Mouse (Mus musculus) effector memory CD4-positive, alpha-beta T cell, adult 7 months (primary cell): ENCODE results near the gene Mttp. TPM values are rescaled to one million over a fixed set of nuclear protein-coding genes. Genes with fewer than 3 reads are reported as not detected.

ENCODE experiments used
- polyA plus RNA-seq: library from polyadenylated mRNA; unstranded; fragments of 100-300 nt; shearing (Covaris generic); gene quantifications from one replicate; pipeline ENCODE4 v1.2.1, GENCODE M21; 2017

Mttp gene
- polyA plus RNA-seq = 3.0 TPM

DNA sequence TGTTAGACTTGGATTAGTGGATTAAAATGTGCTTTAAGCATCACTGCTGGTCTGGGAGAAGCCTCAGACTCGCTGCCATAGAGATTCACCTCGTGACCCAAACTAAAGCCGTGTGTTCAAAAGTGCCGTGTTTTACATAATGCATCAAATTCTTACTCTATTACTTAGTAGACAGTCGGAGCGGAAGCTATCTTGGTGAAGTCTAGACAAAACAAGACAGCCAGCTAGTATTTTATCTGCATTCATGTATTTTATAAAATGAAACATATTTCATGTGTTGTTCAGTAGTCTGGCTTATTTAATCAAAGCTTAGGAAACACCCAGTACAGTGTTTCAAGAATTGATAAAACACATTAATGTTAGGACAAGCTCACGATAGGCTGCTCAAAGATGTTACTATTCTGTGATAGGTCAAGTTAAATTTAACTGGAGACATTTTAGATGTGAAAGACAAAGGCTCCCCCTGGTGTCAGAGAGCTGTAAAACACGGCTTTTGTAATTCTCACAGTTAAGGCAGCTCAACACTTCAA, at the start of gene Mttp:
Mttp (minus strand) TSS at position 327 of the 530 bp plus-strand sequence.

DNA sequence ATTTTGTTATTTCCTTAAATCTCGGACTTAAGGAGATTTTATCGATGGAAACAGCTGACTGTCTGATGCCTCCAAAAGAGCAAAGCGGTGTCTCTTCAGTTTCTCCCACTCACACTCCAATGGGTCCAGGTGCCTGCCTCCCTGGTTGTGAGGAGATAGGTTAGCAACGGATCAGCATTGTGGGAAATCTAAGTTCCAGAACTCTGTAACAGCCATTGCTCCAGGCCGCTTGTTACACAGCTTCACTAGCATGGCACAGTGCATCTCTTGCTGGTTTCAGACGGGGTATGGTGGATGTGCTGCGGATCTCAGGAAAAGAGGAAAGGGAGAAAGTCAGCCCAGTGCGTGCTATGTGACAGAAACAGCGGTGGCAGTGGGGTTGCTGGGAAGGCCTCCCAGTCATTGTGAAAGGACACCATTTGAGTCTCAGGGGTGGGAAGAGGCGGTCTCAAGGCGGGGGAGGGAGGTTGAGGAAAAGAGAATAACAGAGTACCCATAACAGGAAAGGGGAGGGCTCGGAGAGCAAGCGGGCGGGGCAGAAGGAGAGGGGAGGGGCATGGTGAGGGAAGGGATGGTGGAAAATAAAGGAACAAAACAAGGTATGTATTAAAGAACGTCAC, 49.0 kb upstream of the Mttp start, which contains the start of gene 4930579F01Rik:
4930579F01Rik (minus strand) TSS at position 143 of the 620 bp plus-strand sequence.

DNA sequence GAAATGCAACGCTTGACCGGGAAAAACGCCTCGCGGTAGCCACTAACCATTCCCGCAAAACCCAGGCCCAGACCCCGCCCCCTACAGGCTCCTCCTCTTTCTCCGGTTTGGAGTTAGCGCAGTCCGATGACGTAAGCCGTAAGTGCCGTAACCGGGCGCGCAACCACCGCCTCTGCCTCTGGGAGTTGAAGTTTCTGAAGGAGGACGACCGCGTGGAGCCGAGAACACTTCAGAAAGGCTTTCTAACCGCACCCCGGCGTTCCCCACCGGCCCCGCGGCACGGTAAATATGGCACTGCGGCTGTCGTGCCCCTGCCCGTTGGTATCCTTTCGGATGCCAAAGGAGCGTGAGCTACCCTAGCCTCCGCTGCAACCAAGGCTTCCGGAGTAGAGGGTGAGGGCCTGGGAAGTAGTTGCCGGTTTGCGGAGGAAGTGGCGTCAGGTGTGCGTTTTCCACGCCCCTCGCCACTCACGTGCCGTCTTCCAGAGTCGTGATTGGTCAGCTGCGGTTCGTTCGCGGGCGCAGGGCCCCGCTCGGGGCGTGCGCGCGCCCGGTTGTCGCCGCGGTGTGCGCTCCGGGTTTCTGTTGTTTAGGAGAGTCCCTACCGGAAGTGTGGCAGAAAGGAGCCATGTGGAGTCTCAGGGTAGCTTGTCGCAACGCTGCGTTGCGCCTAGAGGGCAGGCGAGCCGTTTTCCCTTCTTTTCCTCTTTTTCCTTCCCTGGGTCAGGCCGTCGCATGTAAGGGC, 1.3 kb downstream of the Mttp start, which contains the start of gene Trmt10a:
Trmt10a (plus strand) TSS at position 134 of the 745 bp plus-strand sequence.

DNA sequence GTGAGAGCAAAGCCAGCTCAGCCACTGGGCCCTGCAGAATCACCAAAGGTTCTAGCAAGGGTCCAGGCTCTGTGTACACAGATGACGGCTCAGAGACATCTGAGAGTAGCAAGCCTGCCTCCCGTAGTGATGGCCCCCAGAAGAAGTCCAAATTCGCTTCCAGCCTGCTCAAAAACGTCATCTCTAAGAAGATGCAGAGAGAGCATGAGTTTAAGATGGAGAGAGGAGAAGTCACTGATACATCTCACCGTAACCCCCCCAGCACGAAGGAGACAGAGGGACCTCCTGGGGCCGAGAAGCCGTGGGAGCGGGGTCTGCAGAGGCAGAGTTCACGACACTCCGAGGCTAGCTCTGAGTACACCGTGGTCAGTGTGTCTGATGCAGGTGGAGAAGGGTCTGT, 77.5 kb downstream of the Mttp start, which contains the start of gene Gm5105:
Gm5105 (minus strand) TSS at position 101 of the 400 bp plus-strand sequence.

DNA sequence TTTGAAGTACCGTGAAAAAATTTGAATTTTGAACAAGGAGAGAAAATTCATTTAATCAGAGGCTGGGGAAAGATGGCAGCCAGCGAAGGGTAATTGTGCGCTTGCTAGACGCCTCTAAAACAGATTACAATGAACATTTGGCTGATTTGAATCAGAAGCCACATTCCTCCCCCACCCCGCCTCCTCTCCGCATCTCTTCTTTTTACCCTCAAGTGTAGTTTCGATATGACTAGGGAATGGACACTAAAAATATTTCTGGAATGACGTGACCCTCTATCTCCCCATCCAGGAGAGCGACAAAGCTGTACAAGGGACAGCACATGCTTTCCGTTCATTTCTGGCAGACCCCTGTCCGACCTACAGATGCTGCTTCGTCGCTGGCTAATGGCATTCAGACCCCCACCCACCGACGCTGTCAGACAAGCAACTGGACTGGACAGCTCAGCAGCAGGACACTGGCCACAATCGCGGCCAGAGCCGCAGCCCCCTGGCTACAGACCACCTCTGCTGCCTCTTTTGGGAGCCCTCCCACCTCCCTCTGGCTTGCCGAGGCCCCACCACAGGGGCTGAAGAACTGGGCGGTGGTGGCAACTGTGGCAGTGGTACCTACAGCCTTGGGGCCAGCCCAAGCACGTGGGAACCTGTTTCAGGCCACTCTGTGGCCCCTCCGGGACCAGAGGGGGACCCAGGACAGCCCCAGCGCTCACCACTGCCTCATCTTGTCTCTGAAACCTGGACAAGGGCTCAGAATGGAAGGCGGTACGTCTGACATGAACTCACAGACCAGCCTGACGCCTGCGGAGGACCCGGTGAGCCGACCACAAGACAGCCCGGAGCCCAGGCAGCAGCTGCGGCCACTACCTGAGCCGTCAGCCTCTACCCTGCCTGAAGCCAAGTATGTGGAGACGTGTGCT, 79.8 kb downstream of the Mttp start, which contains the start of gene 1110002E22Rik:
1110002E22Rik (plus strand) TSS at position 321 of the 914 bp plus-strand sequence.

Other genes with a start within 250 kb of the Mttp start
- 73.1 TPM for gene Lamtor3, start 226.5 kb downstream of the Mttp start, polyA plus RNA-seq
- 63.9 TPM for gene Dapp1, start 163.4 kb downstream of the Mttp start, polyA plus RNA-seq
- gene 1110002E22Rik, start 79.9 kb downstream of the Mttp start, polyA plus RNA-seq = not detected
- not detected for gene Gm5105, start 77.6 kb downstream of the Mttp start, polyA plus RNA-seq
- 3.3 TPM for gene Trmt10a, start 1.5 kb downstream of the Mttp start, polyA plus RNA-seq
- gene 4930579F01Rik, start 48.9 kb upstream of the Mttp start, polyA plus RNA-seq = not detected
- gene Adh7, start 72.8 kb upstream of the Mttp start, polyA plus RNA-seq = 0.77 TPM
- gene Adh1, start 116.0 kb upstream of the Mttp start, polyA plus RNA-seq = not detected
- gene Adh6a, start 168.3 kb upstream of the Mttp start, polyA plus RNA-seq = not detected
- gene Adh6b, start 196.8 kb upstream of the Mttp start, polyA plus RNA-seq = not detected